Mouse (Mus musculus) neural tube, embryonic 12.5 days (tissue): Measurements from ENCODE around the gene Gdap1l1. TPM values are rescaled to one million over a fixed set of nuclear protein-coding genes. Genes with fewer than 3 reads are reported as not detected.

Experiments used
- ATAC-seq: fragments of 200-750 bp; cut with Nextera tagmentation; 2 replicates; pipeline ENCODE4 v1.8.0; 2017; ENCODE audit warnings: low read depth, mild to moderate bottlenecking, moderate TSS enrichment, moderate library complexity; ENCODE audit not compliant: low FRiP score
- H3K27ac ChIP-seq: fragments of 300-500 bp; sonication (generic); 2 replicates; pipeline ENCODE4 v1.5.1; 2016
- H3K27me3 ChIP-seq: fragments of 300-500 bp; sonication (generic); replicated peaks from 2 replicates; pipeline ENCODE4 v1.6.1; 2016; ENCODE audit warnings: mild to moderate bottlenecking
- H3K36me3 ChIP-seq: fragments of 300-500 bp; sonication (generic); 2 replicates; pipeline ENCODE4 v1.6.1; 2016; ENCODE audit warnings: mild to moderate bottlenecking
- H3K4me1 ChIP-seq: fragments of 300-500 bp; sonication (generic); 2 replicates; pipeline ENCODE4 v1.6.1; 2016
- H3K4me2 ChIP-seq: fragments of 300-500 bp; sonication (generic); replicated peaks from 2 replicates; pipeline ENCODE4 v1.6.1; 2016; ENCODE audit warnings: mild to moderate bottlenecking
- H3K4me3 ChIP-seq: fragments of 300-500 bp; sonication (generic); 2 replicates; pipeline ENCODE4 v1.5.1; 2016
- H3K9ac ChIP-seq: fragments of 300-500 bp; sonication (generic); 2 replicates; pipeline ENCODE4 v1.6.1; 2016; ENCODE audit warnings: mild to moderate bottlenecking
- H3K9me3 ChIP-seq: fragments of 300-500 bp; sonication (generic); 2 replicates; pipeline ENCODE4 v1.6.1; 2016; ENCODE audit warnings: mild to moderate bottlenecking
- WGBS: fragments of 180-500 bp; shearing (Covaris S2); methylation state at CpG from one replicate; pipeline ENCODE4 v1.1.7; 2016; 5-methylcytosine and 5-hydroxymethylcytosine counted together
- polyA plus RNA-seq: library from polyadenylated mRNA; unstranded; fragments of >200 nt; fragmentation: Nextera tagmentation; extraction: Ambion mirVana; gene quantifications from 2 replicates; pipeline ENCODE4 v1.2.1, GENCODE M21; 2016

The Gdap1l1 gene
- polyA plus RNA-seq, 1 experiment from 2014 or later = 83.6 TPM

GRCm38 (mm10) chr2:163469711-163470110, 31.4 kb downstream of the Gdap1l1 start:
- no peak overlapping the region for H3K4me2 ChIP-seq
- no peak overlapping the region for H3K4me3 ChIP-seq
- H3K27ac ChIP-seq = no peak overlapping the region
- no peaks in the 10 kb centered on the region for H3K9me3 ChIP-seq
- H3K27me3 ChIP-seq = no peaks in the 10 kb centered on the region
- ATAC-seq = no peak
- WGBS = 94% methylated on average over 15 of the region's 15 CpGs
- H3K36me3 ChIP-seq = peaks cover 22% of the 10 kb centered on the region
- H3K9ac ChIP-seq = no peak overlapping the region
- peaks cover 9% of the 10 kb centered on the region; the same call in 1 of the 2 replicates for H3K4me1 ChIP-seq

GRCm38 (mm10) chr2:163471136-163471535, 32.9 kb downstream of the Gdap1l1 start:
- H3K36me3 ChIP-seq = peaks cover 22% of the 10 kb centered on the region
- H3K27me3 ChIP-seq = no peaks in the 10 kb centered on the region
- H3K4me3 ChIP-seq = 0 out of 2 replicates have a peak overlapping the region, but pooled peaks have one; percentile 66
- H3K4me1 ChIP-seq = peaks cover 9% of the 10 kb centered on the region; the same call in 1 of the 2 replicates
- no peak overlapping the region for H3K27ac ChIP-seq
- no peak overlapping the region for H3K9ac ChIP-seq
- no peaks in the 10 kb centered on the region for H3K9me3 ChIP-seq
- no peak for ATAC-seq
- 59% methylated on average over 3 of the region's 3 CpGs for WGBS
- H3K4me2 ChIP-seq = peak overlapping the region; percentile 75

- 5% methylated on average over 36 of the region's 36 CpGs for WGBS
- Histone ChIP-seq H3K4me3 (peak overlapping the region; percentile 66), H3K36me3 (peaks cover 22% of the 10 kb centered on the region), H3K9me3 (no peaks in the 10 kb centered on the region), H3K9ac (peak overlapping the region; percentile 74), H3K4me2 (peak overlapping the region; percentile 75), H3K27me3 (no peaks in the 10 kb centered on the region), H3K4me1 (peaks cover 9% of the 10 kb centered on the region; the same call in 1 of the 2 replicates), H3K27ac (no peak overlapping the region)
- peak; percentile 65 for ATAC-seq
Observed at GRCm38 (mm10) chr2:163471710-163472465, 33.6 kb downstream of the Gdap1l1 start.

GRCm38 (mm10) chr2:163472466-163472851, 34.2 kb downstream of the Gdap1l1 start, which contains the start of gene Fitm2:
TSS of gene Fitm2 (minus strand) at chr2:163472629.
- Histone ChIP-seq H3K9ac (peak within 1 kb of the TSS; percentile 74), H3K4me1 (peaks cover 9% of the 10 kb centered on the region; the same call in 1 of the 2 replicates), H3K36me3 (peaks cover 22% of the 10 kb centered on the region), H3K27ac (no peak within 1 kb of the TSS), H3K9me3 (no peaks in the 10 kb centered on the region), H3K4me3 (peak within 1 kb of the TSS; percentile 66), H3K27me3 (no peaks in the 10 kb centered on the region), H3K4me2 (peak within 1 kb of the TSS; percentile 75)
- peak; percentile 95 for ATAC-seq
- WGBS = under 1% methylated on average over 30 of the region's 30 CpGs

GRCm38 (mm10) chr2:163480191-163480825, 42.0 kb downstream of the Gdap1l1 start:
- H3K4me1 ChIP-seq = peaks cover 8% of the 10 kb centered on the region
- no peak for ATAC-seq

GRCm38 (mm10) chr2:163481539-163482029, 43.3 kb downstream of the Gdap1l1 start:
- Histone ChIP-seq H3K4me3 (peak overlapping the region; percentile 25), H3K4me2 (peak overlapping the region; percentile 60), H3K27ac (no peak overlapping the region), H3K36me3 (no peaks in the 10 kb centered on the region), H3K9ac (0 out of 2 replicates have a peak overlapping the region, but pooled peaks have one; percentile 33), H3K4me1 (peaks cover 8% of the 10 kb centered on the region), H3K27me3 (0 out of 2 replicates have a peak, but pooled peaks cover 8% of the 10 kb centered on the region), H3K9me3 (no peaks in the 10 kb centered on the region)
- WGBS = 2% methylated on average over 21 of the region's 21 CpGs
- ATAC-seq = peak; percentile 66; the same call in 1 of the 2 replicates

More at GRCm38 (mm10) chr2:163480191-163480825, 42.0 kb downstream of the Gdap1l1 start:
- WGBS = 56% methylated on average over 18 of the region's 18 CpGs
- Histone ChIP-seq H3K4me2 (no peak overlapping the region), H3K36me3 (no peaks in the 10 kb centered on the region), H3K27ac (no peak overlapping the region), H3K27me3 (0 out of 2 replicates have a peak, but pooled peaks cover 8% of the 10 kb centered on the region), H3K9me3 (no peaks in the 10 kb centered on the region), H3K4me3 (no peak overlapping the region), H3K9ac (no peak overlapping the region)

- no peak overlapping the region for H3K4me3 ChIP-seq
- no peak overlapping the region for H3K4me2 ChIP-seq
- H3K36me3 ChIP-seq = no peaks in the 10 kb centered on the region
- WGBS = 90% methylated on average over 3 of the region's 3 CpGs
- no peaks in the 10 kb centered on the region for H3K9me3 ChIP-seq
- no peak overlapping the region for H3K9ac ChIP-seq
- ATAC-seq = no peak
- no peaks in the 10 kb centered on the region for H3K27me3 ChIP-seq
- no peaks in the 10 kb centered on the region for H3K4me1 ChIP-seq
- H3K27ac ChIP-seq = no peak overlapping the region
Observed at GRCm38 (mm10) chr2:163487360-163487759, 49.1 kb downstream of the Gdap1l1 start.

- no peak for ATAC-seq
- 63% methylated on average over 5 of the region's 5 CpGs for WGBS
- Histone ChIP-seq H3K36me3 (no peaks in the 10 kb centered on the region), H3K27ac (no peak overlapping the region), H3K4me2 (no peak overlapping the region), H3K4me1 (0 out of 2 replicates have a peak, but pooled peaks cover 4% of the 10 kb centered on the region), H3K4me3 (no peak overlapping the region), H3K9ac (no peak overlapping the region), H3K27me3 (no peaks in the 10 kb centered on the region), H3K9me3 (no peaks in the 10 kb centered on the region)
Observed at GRCm38 (mm10) chr2:163489725-163490291, 51.5 kb downstream of the Gdap1l1 start.

GRCm38 (mm10) chr2:163490656-163491055, 52.4 kb downstream of the Gdap1l1 start:
- Histone ChIP-seq H3K9ac (no peak overlapping the region), H3K27ac (no peak overlapping the region), H3K4me3 (no peak overlapping the region), H3K27me3 (no peaks in the 10 kb centered on the region), H3K9me3 (no peaks in the 10 kb centered on the region), H3K4me2 (no peak overlapping the region), H3K36me3 (no peaks in the 10 kb centered on the region), H3K4me1 (0 out of 2 replicates have a peak, but pooled peaks cover 4% of the 10 kb centered on the region)
- 93% methylated on average over 17 of the region's 17 CpGs for WGBS
- ATAC-seq = no peak

GRCm38 (mm10) chr2:163491351-163491750, 53.1 kb downstream of the Gdap1l1 start:
- 65% methylated on average over 7 of the region's 7 CpGs for WGBS

GRCm38 (mm10) chr2:163492018-163492417, 53.7 kb downstream of the Gdap1l1 start, which contains the start of gene R3hdml:
TSS of gene R3hdml (plus strand) at chr2:163492318.
- Histone ChIP-seq H3K27me3 (no peaks in the 10 kb centered on the region), H3K4me3 (no peak within 1 kb of the TSS), H3K27ac (no peak within 1 kb of the TSS), H3K4me2 (no peak within 1 kb of the TSS), H3K36me3 (no peaks in the 10 kb centered on the region), H3K9me3 (no peaks in the 10 kb centered on the region), H3K9ac (no peak within 1 kb of the TSS), H3K4me1 (0 out of 2 replicates have a peak, but pooled peaks cover 4% of the 10 kb centered on the region)
- no peak for ATAC-seq
- WGBS = 76% methylated on average over 5 of the region's 5 CpGs

More at GRCm38 (mm10) chr2:163491351-163491750, 53.1 kb downstream of the Gdap1l1 start:
- H3K27ac ChIP-seq = no peak overlapping the region
- no peak overlapping the region for H3K4me2 ChIP-seq
- H3K4me3 ChIP-seq = no peak overlapping the region
- ATAC-seq = no peak
- H3K4me1 ChIP-seq = 0 out of 2 replicates have a peak, but pooled peaks cover 4% of the 10 kb centered on the region
- no peaks in the 10 kb centered on the region for H3K36me3 ChIP-seq
- no peak overlapping the region for H3K9ac ChIP-seq
- H3K27me3 ChIP-seq = no peaks in the 10 kb centered on the region
- H3K9me3 ChIP-seq = no peaks in the 10 kb centered on the region
